Mouse (Mus musculus) stomach, postnatal 0 days (tissue): ENCODE data around the gene Syt1.

Experiments
- CTCF ChIP-seq: IDR thresholded peaks from 2 replicates; pipeline ENCODE4 v1.5.1; 2016; ENCODE audit warnings: antibody characterized with exemption, low read depth, mild to moderate bottlenecking, moderate library complexity
- EP300 ChIP-seq: optimal IDR thresholded peaks from 2 replicates; pipeline ENCODE3; 2016; ENCODE audit warnings: antibody characterized with exemption

- TF ChIP-seq EP300, result no peak
- TF ChIP-seq CTCF, result no peak
Observed at GRCm38 (mm10) chr10:108450401-108450800, 560.4 kb downstream of the Syt1 start.
